Mouse (Mus musculus) embryo, embryonic 11.5 days (tissue): Measurements from ENCODE around the gene Snrpd3.

ENCODE experiments used
- DNase-seq: peaks from one replicate; pipeline ENCODE4 v3.0.0-alpha.2; 2012; ENCODE audit warnings: low read depth, low spot score

The Snrpd3 gene

GRCm38 (mm10) chr10:75534934-75535333 lies 17.6 kb downstream of the Snrpd3 start:
- DNase-seq: no peak

DNA sequence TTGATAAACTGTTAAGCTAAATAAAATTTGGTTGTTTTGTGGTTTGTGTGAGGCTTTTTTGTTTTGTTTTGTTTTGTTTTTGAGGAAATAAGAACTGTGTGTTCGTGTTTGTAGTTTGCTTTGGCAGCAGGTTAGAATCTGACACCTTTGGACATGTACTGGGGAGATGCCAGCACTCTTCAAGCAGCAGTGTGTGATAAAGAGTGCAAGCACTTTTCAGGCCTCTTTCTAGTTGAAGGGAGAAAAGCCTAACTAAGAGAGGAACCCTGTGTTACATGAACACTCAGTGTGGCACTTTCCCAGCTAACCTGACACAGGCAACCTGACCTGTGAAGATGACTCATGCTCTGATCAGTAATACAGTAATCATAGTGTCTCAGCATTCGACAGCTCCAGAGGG lies 18.1 kb downstream of the Snrpd3 start:
- no peak for DNase-seq

- no peak for DNase-seq
These were observed 18.8 kb downstream of the Snrpd3 start for GRCm38 (mm10) chr10:75536123-75536522.

DNA sequence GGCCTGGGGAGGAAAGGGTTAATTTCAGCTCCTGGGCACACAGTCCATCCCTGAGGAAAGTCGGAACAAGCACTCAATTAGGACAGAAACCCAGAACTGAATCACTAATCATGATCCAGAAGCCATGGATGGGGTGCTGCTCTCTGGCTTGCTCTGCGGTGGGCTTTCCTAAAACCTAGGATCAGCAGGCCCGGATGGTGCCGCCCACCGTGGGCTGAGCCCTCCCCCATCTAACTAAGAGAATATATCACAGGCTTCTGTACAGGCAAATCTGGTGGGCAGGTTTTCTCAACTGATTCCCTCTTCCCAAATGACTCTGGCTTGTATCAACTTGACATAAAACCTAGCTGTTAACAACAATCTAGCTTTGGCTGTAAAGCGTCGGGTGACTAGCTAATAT lies 30.6 kb downstream of the Snrpd3 start:
- no peak for DNase-seq

- no peak for DNase-seq
These were observed 31.1 kb downstream of the Snrpd3 start for GRCm38 (mm10) chr10:75548486-75548885.

DNA sequence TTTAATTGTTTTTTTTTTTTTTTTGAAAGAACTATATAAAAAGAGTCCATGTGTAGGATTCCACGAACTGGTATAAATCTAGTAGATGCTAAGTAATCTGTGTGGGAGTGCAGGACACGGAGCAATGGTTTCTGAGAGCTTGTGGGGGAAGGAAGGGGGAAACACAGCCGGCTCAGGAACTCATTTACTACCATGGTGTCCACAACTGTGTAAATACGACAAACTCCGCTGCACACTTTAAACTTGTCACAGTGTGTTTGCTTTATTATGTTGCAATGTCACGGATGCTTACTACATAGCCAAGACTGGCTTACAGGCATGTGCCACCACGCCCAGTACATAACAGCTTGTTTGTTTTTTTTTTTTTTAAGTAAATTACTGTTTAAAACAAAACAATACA lies 32.5 kb downstream of the Snrpd3 start:
- DNase-seq: no peak

GRCm38 (mm10) chr10:75551175-75551574 lies 33.8 kb downstream of the Snrpd3 start:
- no peak for DNase-seq

GRCm38 (mm10) chr10:75552106-75552505 lies 34.8 kb downstream of the Snrpd3 start:
- no peak for DNase-seq

DNA sequence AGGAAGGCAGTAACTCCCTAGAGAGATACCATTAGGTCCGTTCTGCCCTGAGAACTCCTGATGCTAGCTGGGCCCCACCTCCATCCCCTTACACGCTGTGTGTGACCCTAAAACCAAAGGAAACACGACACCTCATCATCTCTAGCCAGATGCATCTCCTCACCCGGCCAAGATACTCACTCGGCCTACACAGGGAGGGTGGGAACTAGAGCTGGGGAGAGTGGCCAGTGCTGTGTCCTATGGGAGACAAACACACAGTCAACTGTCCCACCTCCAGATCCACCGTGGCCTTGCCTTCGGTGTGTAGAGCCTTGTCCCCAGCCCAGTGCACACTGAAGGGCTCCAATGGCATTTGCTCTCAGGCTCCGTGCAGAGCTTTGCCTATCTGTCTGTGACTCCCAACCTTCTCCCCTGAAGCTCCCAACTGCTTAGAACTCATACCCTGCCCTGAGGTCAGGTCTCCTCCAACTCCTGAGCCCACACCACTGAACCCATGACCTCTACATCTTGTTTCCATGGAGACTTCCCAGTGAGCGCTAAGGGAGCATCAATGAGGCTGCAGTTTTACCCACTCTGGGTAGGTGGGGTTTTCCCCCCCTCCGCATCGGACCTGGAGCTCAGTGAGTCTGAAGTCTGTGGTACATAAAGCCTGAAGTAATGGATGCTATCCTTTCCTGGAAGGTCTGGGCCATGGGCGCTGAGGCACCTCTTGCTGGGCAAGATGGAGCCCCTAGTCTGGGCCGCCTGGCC lies 35.5 kb downstream of the Snrpd3 start:
- no peak for DNase-seq

- no peak for DNase-seq
These were observed 36.7 kb downstream of the Snrpd3 start for GRCm38 (mm10) chr10:75554090-75554489.

DNA sequence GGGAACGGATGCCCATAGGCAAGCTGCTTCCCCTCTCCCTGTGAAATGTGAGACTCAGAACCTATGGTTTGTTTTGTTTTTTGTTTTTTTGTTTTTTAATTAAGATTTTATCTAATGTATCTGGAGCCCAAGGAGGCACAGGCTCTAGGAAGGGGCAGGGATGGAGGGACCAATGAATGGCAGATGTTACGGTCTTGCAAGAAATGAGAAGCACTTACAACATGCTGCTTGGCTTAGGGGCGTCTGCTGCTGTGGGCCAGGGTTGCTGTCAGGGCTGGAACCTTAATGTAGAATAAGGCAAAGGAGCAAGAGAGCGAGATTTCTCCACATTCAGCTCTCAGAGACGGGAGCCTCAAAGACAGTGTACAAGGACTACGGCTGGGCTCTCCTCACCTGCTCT lies 38.2 kb downstream of the Snrpd3 start:
- no peak for DNase-seq

GRCm38 (mm10) chr10:75556026-75556425 lies 38.7 kb downstream of the Snrpd3 start:
- DNase-seq: no peak

- no peak for DNase-seq
These were observed 41.2 kb downstream of the Snrpd3 start for GRCm38 (mm10) chr10:75558515-75558914.

GRCm38 (mm10) chr10:75559041-75559675 lies 41.8 kb downstream of the Snrpd3 start:
- no peak for DNase-seq

- no peak for DNase-seq
These were observed 42.6 kb downstream of the Snrpd3 start, which contains the start of gene Lrrc75b for GRCm38 (mm10) chr10:75559676-75560548. Gene Lrrc75b, minus strand, starts transcription at chr10:75560330.

GRCm38 (mm10) chr10:75560549-75560899 lies 43.2 kb downstream of the Snrpd3 start:
- DNase-seq: no peak

- DNase-seq: no peak
These were observed 43.8 kb downstream of the Snrpd3 start, which contains the start of gene Ggt1 for GRCm38 (mm10) chr10:75561071-75561654. Gene Ggt1, plus strand, starts transcription at chr10:75561604.

DNA sequence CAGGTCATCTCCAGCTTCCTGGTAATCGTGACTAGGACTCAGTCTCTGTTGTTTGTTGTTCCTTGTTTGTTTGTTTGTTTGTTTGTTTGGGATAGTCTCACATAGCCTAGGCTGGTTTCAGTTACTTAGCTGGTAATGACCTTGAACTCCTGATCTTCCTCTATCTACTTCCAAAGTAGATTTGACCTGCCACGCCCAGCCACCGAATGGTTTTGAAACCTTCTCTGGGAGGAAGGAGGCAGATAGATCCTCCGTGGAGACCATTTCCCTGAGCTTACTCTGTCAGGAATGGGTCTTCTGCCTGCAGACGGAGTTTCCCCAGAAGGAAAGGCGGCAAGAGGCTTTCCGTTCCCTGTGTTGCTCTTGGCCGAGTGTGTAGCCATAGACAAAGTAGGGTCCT lies 45.2 kb downstream of the Snrpd3 start:
- no peak for DNase-seq

GRCm38 (mm10) chr10:75564687-75565265 lies 47.4 kb downstream of the Snrpd3 start:
- no peak for DNase-seq

DNA sequence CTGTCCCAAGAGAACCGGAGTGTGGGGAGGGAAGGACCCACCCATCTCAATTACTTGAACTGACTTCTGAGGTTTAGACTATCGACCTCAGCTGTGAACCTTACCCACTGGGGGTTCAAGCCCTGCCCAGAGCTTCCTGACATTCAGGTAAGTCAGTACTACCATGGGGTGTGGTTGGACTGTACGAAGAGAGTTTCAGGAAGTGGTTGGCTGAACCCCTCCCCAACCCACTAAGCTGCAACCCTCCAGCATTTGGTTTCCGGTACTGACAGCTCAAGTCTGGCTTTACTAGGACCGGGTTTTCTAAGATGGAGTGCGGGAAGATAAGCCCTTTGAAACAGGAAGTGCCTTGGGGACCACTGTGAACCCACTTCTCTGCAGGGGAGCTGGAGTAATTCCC lies 48.1 kb downstream of the Snrpd3 start:
- no peak for DNase-seq

DNA sequence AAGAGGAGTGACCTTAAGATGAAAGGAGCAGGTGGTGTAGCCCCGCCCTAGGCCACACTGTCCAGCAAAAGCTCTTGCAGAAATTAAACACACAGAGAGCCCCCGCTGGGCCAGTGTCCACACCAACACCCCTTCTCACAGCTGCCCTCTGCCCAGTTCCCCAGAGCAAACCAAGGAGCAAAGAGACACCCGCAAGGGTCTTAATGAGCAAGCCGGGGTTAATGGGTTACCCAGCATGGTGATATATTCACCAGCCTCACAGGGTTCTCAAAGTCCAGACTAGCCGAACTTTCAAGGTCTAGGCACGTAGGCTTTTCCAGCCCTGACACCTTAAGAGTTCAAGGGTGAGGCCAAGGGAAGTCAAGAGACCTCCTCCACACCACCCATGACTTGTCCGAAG lies 48.6 kb downstream of the Snrpd3 start:
- no peak for DNase-seq

GRCm38 (mm10) chr10:75566321-75566720 lies 49.0 kb downstream of the Snrpd3 start:
- DNase-seq: no peak
